Mouse (Mus musculus): ENCODE data around the gene Il22. TPM values are rescaled to one million over a fixed set of nuclear protein-coding genes. Genes with fewer than 3 reads are reported as not detected.
"Not testable (repeated sequence)": the region's sequence is repeated elsewhere in the genome, so short reads cannot be mapped to it uniquely, and the experiment has no call there.

Il22 gene
- polyA plus RNA-seq (2012; rRNA removed): 0.10 and 1.0 TPM in 2 replicates

DNA sequence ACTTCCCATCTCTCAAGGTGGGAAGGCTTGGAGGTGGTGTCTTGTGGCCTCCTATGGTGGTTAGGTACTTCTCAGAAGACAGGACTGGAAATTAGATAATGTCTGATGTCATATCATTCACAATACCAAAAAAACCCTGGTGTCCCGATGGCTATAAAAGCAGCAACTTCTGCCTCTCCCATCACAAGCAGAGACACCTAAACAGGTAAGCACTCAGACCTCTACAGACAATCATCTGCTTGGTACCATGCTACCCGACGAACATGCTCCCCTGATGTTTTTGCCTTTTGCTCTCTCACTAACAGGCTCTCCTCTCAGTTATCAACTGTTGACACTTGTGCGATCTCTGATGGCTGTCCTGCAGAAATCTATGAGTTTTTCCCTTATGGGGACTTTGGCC is at the start of gene Il22:
Gene Il22 (plus strand): TSS at position 301 of the 400 bp plus-strand sequence.
- DNase-seq (ENCODE audit: low read depth, low spot score): no peak
- WGBS: 93% methylated on average over 4 of the region's 4 CpGs

DNA sequence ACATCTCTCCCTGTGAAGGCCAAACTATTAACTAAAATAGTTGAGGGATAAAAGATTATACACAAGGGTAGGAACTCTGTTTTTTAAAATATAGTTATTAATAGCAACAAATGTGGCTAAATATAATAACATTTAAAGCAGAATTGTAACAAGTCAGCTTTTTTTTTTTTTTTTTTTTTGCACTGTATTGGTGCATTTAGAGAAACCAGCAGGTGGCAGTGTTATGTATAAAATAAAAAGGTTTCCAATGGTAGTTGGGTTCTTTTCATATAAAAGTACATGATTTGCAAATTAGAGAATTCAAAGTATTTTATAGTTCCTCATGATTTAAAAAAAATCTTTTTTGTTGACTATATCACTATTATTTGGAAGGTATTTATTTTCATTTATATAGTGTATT is 48.8 kb upstream of the Il22 start:
- DNase-seq (ENCODE audit: low read depth, low spot score): no peak

DNA sequence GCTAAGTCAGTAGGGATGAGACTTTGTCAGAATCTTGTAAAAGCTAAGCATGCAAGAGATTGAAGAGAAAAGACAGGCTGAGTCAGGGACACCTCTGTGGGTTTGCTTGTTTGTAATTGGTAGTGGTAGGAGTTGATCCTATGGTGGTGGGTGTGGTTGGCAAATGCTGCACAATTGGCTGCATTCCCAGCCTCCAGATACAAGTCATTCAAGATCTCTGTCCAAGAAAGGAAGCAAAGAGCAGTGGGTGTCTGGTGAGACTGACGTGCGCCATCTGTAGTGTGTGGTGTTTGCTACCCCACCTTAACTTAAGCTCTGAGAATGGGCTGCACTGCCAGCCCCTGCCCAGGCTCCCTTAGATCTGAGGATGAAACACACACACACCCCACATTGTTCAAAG is 43.6 kb upstream of the Il22 start:
- WGBS: 51% methylated on average over 2 of the region's 2 CpGs
- DNase-seq (ENCODE audit: low read depth, low spot score): no peak

DNA sequence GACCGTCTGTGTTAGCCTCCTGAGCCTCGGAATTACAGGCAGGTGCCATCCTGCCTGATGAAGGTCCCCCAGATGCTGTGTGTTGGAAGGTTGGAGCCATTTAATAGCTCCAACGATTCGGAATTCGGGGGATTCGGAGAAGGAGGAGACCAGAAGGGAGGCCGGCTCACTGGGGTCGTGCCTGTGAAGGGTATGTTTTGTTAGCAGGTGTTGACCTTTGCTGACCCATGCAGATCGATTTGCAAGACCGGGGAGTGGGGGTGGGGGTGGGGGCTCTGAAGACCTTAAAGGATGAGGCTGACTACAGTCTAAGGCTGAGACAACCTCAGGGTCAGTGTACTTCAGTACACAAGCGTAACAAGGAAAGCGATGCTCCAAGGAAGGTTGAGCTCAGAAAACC is 35.5 kb upstream of the Il22 start:
- WGBS: 77% methylated on average over 12 of the region's 12 CpGs
- no peak for DNase-seq (ENCODE audit: low read depth, low spot score)

DNA sequence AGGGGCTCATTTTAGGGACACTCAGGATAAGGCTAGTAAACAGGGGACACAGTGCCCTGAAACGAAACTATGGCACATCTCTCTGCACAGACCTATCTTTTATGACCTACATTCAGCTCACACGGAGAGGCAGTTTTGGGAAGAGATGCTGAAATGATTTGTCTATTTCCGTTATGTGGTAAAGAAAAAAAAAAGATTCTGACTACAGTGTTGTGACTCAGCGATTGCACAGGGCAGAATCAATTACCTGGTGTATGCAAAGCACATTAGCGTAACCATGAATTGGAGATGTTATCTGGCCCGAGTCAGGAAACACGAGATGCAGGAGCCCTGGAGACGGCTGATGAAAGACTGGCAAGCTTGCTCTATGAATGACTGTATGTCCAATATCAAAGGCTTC is 32.3 kb upstream of the Il22 start:
- DNase-seq (ENCODE audit: low read depth, low spot score): no peak
- 71% methylated on average over 8 of the region's 8 CpGs for WGBS

DNA sequence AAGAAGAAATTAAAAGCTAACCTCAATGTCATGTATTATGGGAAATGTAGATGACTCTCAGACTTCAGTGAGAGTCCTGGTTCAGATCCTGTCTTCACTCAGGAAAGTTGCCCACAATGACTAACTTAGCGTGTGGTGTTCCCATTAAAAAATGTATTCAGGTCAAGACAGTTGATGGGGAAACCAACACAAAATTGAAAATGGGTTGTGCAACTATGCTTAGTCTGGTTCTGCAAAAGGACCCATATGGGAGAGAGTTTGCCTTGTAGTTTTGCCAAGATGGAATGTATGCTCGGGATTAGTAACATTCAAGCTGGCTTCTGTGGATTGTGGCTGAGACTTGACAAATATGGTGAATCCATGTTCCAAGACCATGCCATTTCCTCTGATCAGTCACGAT is 31.9 kb upstream of the Il22 start:
- no peak for DNase-seq (ENCODE audit: low read depth, low spot score)
- 88% methylated on average over 3 of the region's 3 CpGs for WGBS

DNA sequence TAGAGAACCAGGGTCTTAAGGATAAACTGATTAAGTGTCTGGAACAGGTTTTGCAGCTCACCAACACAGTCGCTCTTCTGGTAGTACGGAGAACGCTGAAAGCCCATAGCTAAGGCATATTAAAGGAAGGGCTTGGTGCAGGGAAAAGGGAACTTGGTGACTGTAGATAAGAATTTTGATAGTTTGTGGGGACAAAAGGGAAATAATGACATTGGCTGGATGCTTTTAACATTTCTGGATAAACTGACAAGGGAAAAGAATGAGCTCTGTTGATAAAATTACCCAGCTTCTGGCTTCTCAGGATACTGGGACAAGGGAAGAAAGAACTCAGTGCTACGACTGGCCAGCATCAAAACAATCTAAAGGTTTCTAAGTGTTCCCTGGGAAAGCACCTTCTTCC is 29.2 kb upstream of the Il22 start:
- WGBS: 83% methylated on average over 4 of the region's 4 CpGs

DNA sequence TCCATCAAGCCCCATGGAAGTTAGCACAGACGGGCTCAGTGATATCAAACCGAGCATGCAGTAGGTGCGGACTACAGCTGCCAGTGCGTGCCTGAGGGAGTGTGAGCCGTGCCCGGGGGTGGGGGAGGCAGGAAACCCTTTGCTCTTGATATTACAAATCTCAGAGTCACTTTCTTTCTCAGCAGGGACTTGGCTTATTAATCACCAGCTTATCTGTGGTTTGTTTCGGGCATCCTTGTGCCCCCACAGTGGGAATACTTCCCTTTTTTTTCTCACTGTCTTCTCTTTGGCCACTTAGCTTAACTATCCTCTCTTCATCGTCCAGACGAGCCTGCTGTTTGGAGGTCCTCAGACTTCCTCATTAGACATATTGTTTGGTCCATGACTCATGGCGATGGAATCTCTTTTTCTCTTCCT is 26.0 kb upstream of the Il22 start:
- no peak for DNase-seq (ENCODE audit: low read depth, low spot score)
- WGBS: 66% methylated on average over 10 of the region's 10 CpGs

More for the DNA sequence above, 29.2 kb upstream of the Il22 start:
- DNase-seq (ENCODE audit: low read depth, low spot score): not testable (repeated sequence)

DNA sequence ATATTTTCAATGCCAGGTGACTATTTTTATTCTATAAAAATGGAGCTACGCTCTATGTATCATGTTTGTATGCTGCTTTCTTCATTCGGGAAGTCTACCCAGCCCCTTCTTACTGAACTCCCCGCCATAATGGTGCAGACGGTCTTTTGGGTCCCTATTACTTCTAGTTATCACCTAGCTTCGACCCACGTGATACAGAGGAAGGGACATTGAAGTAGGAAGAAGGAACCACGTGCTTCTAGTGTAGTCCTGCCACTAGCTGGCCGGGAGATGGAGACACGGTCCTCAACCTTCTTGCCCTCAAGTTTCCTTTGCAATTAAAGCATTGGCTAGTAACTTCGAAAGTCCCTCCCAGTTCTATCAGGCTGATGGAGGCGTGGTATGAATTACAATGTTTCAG is 25.5 kb upstream of the Il22 start:
- DNase-seq (ENCODE audit: low read depth, low spot score): no peak
- 90% methylated on average over 11 of the region's 11 CpGs for WGBS

DNA sequence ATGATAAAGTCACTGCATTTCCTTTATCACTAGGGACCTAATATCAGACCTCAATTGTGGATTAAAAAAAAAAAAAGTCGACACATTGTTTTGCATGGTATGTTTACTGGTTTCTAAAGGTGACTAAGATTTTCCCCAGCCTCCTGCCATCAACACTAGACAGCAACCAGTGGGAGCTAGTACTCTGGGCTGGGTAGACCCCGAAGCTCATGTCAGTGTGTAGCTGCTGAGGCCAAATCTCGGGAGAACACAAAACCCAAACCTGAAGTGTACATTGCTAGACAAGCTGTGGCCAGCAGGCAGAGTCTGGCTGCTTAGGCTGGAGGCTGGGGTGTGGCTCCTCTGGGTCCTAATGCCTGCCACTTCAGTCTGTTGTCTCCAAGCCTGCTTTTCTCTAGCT is 9.6 kb upstream of the Il22 start:
- WGBS: 14% methylated on average over 3 of the region's 3 CpGs
- not testable (repeated sequence) for DNase-seq (ENCODE audit: low read depth, low spot score)

DNA sequence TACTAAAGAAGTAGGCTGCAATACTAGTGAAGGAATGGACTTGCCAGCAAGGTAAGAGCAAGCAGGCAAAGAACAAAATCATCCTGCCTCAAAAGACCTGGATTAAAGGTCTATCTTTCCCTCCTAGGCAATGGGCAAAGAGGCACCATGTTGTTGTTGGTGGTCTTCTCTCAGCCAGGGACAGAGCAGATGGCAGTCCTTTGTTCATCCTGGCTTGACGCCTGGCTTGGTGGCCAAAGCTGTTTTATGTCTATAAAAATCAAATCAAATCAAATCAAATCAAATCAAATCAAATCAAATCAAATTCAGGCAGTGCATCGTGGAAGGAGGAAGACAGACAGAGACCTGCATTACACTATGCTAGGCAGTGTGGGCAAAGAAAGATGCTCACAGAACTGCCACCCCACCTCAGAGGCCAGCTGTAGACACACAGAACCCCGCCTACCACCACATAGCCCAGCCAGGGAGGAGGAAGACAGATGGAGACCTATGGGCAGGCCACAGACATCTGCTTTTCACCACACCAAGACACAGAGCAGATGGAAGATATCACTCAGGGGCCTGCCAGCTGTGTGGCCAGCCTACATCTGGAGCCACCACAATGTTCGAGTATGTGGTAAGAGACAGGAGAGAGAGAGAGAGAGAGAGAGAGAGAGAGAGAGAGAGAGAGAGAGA is 11.1 kb downstream of the Il22 start:
- 76% methylated on average over 2 of the region's 4 CpGs for WGBS
- not testable (repeated sequence) for DNase-seq (ENCODE audit: low read depth, low spot score)

DNA sequence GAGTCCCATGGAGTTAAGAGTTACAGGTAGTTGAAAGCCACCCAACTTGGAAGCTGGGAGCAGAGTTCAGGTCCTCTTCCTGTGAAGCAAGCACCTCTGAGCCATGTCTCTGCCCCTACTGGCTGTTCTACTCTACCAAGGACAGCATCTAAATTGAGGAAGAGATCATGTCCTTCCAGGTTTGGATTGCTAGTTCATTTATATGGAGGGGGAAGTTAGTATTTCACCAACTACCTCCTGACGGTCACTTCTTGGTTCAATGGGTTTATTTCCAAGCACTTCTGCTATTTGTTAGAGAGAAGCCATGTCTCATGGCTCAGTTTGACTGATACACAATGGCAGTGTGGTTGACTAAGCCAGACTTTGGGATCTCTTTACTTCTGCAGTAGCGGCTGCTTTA is 22.9 kb downstream of the Il22 start:
- WGBS: no CpG with 5 or more reads among the region's 2 CpGs
- not testable (repeated sequence) for DNase-seq (ENCODE audit: low read depth, low spot score)

DNA sequence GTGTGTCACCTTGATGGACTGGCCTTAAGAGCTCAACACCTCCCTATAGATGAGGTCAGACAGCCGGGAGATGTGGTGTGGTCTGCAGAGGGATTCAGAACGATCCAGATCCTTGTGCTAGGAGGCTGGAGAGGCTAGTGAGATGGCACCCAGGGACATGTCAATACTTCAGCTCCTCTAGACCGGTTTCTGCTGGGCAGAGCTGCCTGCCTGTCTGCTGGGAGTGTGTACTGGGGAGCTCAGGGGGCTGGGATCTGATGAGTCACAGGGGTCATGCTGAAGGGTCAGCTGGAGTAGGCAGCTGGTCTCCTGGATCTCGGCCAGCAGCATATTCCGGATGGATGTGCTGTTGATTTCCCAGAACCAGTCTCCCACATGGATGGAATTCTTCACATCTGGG is 27.9 kb downstream of the Il22 start:
- WGBS: 83% methylated on average over 1 of the region's 5 CpGs
- DNase-seq (ENCODE audit: low read depth, low spot score): not testable (repeated sequence)

DNA sequence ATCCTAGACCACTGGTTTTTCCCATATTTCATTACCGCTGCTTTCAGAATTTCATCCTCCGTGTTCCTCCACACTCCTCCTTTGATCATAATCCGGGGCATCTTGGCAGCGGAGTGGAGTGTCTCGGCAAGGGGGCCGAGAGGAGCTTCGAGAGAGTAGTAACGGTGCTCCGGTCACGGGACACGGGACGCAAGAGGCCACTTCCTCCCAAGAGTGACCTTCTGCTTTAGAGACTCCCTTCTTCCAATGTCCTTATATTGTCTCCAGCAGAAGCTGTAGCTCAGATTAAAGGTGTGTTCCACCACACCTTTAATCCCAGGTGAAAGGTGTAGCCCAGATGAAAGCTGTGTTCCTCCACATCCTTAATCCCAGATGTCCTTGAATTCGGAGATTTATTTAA is 35.9 kb downstream of the Il22 start, which contains the start of gene Gm32717:
Gene Gm32717 (minus strand): TSS at position 101 of the 400 bp plus-strand sequence.
- not testable (repeated sequence) for DNase-seq (ENCODE audit: low read depth, low spot score)
- WGBS: no CpG with 5 or more reads among the region's 13 CpGs

DNA sequence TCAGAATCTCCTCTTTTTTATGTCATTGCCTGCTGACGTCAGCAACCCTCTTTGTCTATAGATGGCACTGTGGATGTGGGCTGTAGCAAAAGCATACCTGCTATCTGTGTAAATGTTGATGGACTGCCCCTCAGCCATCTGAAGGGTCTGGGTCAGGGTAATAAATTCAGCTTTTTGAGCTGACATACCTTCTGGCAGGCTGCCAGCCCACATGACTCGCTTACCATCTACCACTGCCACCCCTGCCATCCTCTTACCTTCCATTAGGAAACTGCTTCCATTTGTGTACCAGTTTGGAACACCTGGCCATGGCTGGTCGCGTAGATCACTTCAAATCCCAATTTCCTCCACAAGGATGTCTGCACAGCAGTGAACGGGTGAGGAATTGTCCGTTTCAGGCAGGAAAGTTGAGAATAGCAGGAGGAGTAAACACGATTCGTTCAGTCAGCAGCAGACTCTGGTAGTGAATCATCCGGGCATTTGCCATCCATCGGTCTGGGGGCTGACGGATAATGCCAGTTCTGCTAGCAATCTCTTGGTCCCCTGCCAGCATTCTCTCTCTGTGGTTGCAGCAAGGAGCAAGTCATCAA is 44.4 kb downstream of the Il22 start:
- 62% methylated on average over 11 of the region's 11 CpGs for WGBS
- not testable (repeated sequence) for DNase-seq (ENCODE audit: low read depth, low spot score)

DNA sequence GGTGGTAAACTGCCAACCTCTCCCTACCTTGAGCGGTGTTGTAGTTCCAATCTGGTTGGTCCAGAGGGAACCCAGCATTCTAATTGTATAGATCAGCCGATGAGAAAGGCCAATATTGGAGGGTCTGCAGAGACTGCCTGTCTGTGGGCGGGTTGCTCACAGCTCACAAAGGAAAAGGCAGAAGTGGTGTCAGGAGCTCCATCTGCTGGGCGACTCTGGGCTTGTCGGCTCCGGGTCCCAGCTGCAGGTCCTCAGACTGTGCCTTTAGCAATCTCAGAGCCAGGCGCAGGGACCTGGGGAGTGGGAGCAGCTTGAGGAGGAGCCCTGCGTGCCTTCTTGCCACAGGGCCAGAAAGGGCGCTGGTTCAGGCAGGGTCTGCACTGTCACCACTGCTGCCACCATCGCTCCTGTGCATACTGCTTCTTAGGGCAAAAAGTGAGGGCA is 46.1 kb downstream of the Il22 start:
- no peak for DNase-seq (ENCODE audit: low read depth, low spot score)
- WGBS: 33% methylated on average over 10 of the region's 10 CpGs

DNA sequence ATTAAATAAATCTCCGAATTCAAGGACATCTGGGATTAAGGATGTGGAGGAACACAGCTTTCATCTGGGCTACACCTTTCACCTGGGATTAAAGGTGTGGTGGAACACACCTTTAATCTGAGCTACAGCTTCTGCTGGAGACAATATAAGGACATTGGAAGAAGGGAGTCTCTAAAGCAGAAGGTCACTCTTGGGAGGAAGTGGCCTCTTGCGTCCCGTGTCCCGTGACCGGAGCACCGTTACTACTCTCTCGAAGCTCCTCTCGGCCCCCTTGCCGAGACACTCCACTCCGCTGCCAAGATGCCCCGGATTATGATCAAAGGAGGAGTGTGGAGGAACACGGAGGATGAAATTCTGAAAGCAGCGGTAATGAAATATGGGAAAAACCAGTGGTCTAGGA is 53.6 kb downstream of the Il22 start, which contains the start of gene Gm32802:
Gene Gm32802 (plus strand): TSS at position 301 of the 400 bp plus-strand sequence.
- WGBS: no CpG with 5 or more reads among the region's 13 CpGs

More for the DNA sequence above, 53.6 kb downstream of the Il22 start, which contains the start of gene Gm32802:
- DNase-seq (ENCODE audit: low read depth, low spot score): not testable (repeated sequence)
